Mouse (Mus musculus) urinary bladder, postnatal 36 days (tissue): ENCODE data around the gene Vegfa.
A peak's percentile ranks its signal among the peaks of the same experiment; 100 is the strongest.

Experiments
- DNase-seq, 2 experiments: peaks; one replicate each; pipeline ENCODE4 v3.0.0; 2022; ENCODE audit warnings: low spot score in 2 of 2, mixed read lengths in 1 of 2

Vegfa gene

GRCm38 (mm10) chr17:46032257-46032991 lies at the start of gene Vegfa:
Vegfa (minus strand) TSS chr17:46032369.
- peak; percentile 91 to 92 for DNase-seq

- peak; percentile 39 to 74 for DNase-seq
Observed at GRCm38 (mm10) chr17:46081657-46082056, 49.5 kb upstream of the Vegfa start.

GRCm38 (mm10) chr17:46081042-46081441 lies 48.9 kb upstream of the Vegfa start:
- no peak for DNase-seq

GRCm38 (mm10) chr17:46080388-46080787 lies 48.2 kb upstream of the Vegfa start:
- DNase-seq = no peak

- no peak for DNase-seq
Observed at GRCm38 (mm10) chr17:46079037-46079436, 46.9 kb upstream of the Vegfa start.

- no peak for DNase-seq
Observed at GRCm38 (mm10) chr17:46077921-46078534, 45.9 kb upstream of the Vegfa start.

GRCm38 (mm10) chr17:46076260-46076551 lies 44.0 kb upstream of the Vegfa start:
- DNase-seq = no peak

GRCm38 (mm10) chr17:46075551-46076259 lies 43.5 kb upstream of the Vegfa start:
- no peak for DNase-seq

- DNase-seq = peak; percentile 57 to 64
Observed at GRCm38 (mm10) chr17:46075116-46075485, 42.9 kb upstream of the Vegfa start.

- DNase-seq = no peak
Observed at GRCm38 (mm10) chr17:46074398-46075115, 42.4 kb upstream of the Vegfa start.

- peak; percentile 91 to 93 for DNase-seq
Observed at GRCm38 (mm10) chr17:46073730-46074301, 41.6 kb upstream of the Vegfa start.

GRCm38 (mm10) chr17:46071531-46071930 lies 39.4 kb upstream of the Vegfa start:
- DNase-seq = no peak

- DNase-seq = peak; percentile 24 to 64
Observed at GRCm38 (mm10) chr17:46070046-46070445, 37.9 kb upstream of the Vegfa start.

GRCm38 (mm10) chr17:46063974-46064312 lies 31.8 kb upstream of the Vegfa start:
- DNase-seq = no peak

GRCm38 (mm10) chr17:46063283-46063973 lies 31.3 kb upstream of the Vegfa start:
- DNase-seq = peak in 1 of 2 experiments; percentile 59

GRCm38 (mm10) chr17:46060253-46060652 lies 28.1 kb upstream of the Vegfa start:
- DNase-seq = no peak

GRCm38 (mm10) chr17:46059226-46059825 lies 27.2 kb upstream of the Vegfa start:
- peak; percentile 70 to 75 for DNase-seq

- peak in 1 of 2 experiments; percentile 77 for DNase-seq
Observed at GRCm38 (mm10) chr17:46056288-46056687, 24.1 kb upstream of the Vegfa start.

GRCm38 (mm10) chr17:46055736-46056135 lies 23.6 kb upstream of the Vegfa start:
- no peak for DNase-seq

GRCm38 (mm10) chr17:46053291-46053842 lies 21.2 kb upstream of the Vegfa start:
- peak in 1 of 2 experiments; percentile 74 for DNase-seq

- DNase-seq = no peak
Observed at GRCm38 (mm10) chr17:46052146-46052545, 20.0 kb upstream of the Vegfa start.
